Mouse (Mus musculus): ENCODE measurements around the gene Ssbp4.

Gene Ssbp4

GRCm38 (mm10) chr8:70551558-70552161 is 57.0 kb downstream of the Ssbp4 start:
- no peak for DNase-seq (ENCODE audit: low spot score)

- DNase-seq (ENCODE audit: low spot score), result no peak
Observed at GRCm38 (mm10) chr8:70549412-70550184, 59.1 kb downstream of the Ssbp4 start.

DNA sequence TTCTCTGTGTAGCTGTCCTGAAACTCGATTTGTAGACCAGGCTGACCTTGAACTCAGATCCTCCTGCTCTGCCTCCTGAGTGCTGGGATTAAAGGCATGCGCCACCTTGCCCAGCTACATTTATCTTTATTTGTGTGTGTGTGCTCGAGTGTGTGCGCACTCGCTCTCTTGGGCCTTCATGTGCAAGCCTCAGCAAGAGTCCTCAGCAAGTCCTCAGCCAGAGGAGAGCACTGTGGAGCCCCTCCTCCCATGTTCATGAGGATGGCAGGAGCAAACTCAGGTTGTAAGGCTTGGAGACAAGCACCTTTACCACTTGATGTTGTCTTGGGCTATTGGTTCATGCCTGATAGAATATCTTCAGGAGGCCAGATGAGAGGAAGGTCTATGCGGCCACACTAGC is 60.9 kb downstream of the Ssbp4 start:
- DNase-seq (ENCODE audit: low spot score), result no peak
